Mouse (Mus musculus) brain, adult 2 months (tissue): ENCODE measurements around the gene Gm10337.

Source experiments
- DNase-seq: peaks from one replicate; pipeline ENCODE4 v3.0.0; 2011; ENCODE audit warnings: low read depth, low spot score

The Gm10337 gene

DNA sequence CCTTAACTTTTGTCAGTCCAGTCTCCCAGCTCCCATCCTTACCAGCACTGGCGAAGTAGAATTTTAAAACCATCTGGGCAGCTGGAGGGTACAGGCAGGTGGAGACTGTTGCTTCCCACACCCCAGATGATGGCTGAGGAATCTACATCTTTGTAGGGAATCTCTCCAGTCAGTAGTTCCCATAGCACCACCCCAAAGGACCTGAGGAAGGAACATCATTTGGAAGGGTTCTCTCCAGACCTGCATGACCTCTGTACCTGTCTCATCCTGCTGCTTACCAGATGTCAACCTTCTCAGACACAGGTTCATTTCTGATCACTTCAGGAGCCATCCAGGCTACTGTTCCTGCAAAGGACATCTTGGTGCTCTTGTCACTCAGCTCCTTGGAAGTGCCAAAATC is at the start of gene Gm10337:
Gene Gm10337, plus strand, starts transcription at position 276 of the 400 bp plus-strand sequence.
- DNase-seq: no peak

DNA sequence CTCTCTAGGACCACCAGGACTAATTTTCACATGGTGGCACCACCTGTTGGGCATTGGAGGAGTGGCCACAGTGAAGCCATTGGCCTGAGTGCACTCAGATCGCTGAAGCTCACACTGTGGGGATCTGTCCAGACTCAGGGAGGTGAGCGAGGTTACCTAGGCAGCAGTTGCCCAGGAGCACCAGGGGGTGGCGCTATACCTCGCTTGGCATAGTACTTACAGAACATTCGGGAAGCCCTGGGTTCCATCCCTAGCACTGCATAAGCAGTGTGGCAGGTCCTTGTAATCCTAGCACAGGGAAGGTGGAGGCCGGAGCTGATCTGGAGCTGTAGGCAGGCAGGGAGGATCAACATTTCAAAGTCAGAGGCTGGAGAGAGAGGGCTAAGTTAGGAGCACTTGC is 47.5 kb upstream of the Gm10337 start:
- DNase-seq: no peak

DNA sequence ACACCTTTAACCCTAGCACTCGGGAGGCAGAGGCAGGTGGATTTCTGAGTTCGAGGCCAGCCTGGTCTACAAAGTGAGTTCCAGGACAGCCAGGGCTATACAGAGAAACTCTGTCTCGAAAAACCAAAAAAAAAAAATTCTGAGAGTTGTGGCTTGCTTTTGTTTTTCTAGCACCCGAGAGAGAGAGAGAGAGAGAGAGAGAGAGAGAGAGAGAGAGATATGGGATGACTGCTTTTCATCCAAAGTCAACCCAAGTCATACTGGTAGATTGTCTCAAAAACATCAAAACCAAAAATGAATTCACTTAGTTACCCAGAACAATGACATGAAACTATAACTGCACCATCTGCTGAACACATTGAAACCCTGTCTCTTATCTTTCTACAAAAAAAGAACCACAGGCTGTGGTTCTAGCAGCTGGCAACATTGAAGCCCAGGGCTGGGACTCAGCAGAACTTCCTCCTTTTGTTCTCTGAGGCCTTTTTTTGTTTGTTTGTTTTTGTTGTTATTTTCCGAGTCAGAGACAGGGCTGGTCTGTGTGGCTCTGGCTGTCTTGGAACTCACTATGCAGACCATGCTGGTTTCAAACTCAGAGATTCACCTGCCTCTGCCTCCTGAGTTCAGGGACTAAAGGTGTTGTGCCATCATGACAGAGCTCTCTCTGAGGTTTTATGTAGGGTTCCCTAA is 45.3 kb upstream of the Gm10337 start:
- DNase-seq: no peak

DNA sequence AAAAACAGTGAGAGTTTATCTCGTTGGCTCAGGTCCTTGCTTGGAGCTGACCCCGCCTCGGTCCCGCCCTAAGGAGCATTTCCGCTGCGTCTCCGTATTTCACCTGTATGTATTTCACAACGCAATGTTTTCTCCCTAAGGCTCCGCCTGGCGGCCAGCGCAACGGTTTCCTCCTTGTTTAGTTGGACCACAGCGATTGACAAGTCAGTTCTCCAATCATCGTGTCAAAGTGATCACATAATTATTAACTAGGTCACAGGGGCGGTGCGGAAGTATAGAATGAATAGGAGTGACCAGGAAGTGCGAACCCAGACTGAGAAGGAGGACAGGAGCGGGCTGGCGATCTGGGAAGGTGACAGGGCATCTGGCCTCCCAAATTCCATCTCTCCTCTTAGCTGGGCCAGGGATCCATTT is 44.6 kb upstream of the Gm10337 start, which contains the start of gene Prr13:
Gene Prr13, plus strand, starts transcription at position 125 of the 414 bp plus-strand sequence.
- peak; percentile 99 for DNase-seq

DNA sequence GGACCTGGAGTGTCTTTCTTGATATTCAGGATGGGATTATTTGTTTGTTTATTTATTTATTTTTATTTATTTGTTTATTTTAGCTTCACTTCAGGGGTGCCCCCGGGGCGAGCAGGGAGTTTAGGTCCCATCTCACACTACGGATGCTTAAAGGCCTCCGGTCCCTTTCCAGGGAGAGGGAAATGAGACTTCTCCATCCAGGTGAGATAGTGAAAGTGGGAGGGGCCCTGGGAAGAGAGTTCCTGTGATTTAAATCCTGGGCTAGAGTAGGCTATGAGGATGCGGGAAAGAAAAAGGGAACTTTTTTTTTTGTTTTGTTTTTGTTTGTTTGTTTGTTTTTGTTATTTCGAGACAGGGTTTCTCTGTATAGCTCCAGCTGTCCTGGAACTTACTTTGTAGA is 44.1 kb upstream of the Gm10337 start:
- no peak for DNase-seq

DNA sequence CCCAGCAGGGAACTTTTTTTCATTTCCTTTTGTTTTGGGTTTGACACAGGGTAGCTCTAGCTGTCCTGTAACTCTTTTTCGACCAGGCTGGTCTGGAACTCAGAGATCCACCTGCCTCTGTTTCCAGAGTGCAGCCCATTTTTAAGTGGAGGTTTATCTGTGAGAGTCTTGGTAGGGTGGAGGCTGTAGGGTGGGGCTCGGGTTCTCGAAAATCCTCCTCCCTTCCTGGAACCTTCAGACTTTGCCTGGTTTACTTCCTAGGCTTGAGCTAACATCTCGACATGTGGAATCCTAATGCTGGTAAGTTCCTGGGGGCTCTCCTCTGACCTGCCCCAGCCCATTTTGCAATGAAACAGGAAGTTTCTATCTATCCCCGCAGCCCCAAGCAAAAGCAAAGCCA is 43.7 kb upstream of the Gm10337 start:
- DNase-seq: no peak

DNA sequence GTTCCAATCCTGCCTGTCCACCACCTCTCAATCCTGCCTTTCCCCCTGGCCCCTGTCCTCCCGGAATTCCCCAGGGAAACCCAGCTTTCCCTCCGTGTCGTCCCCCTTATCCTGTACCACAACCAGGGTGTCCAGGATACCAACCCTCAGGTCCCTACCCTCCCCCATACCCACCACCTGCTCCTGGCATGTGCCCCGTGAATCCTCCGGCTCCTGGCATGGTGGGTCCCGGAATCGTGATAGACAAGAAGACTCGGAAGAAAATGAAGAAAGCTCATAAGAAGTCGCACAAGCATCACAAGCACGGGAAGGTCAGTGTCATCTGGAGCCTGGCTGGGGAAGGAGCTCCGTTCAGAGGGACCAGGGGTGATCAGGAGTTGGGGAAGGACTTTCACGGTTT is 43.1 kb upstream of the Gm10337 start:
- no peak for DNase-seq

DNA sequence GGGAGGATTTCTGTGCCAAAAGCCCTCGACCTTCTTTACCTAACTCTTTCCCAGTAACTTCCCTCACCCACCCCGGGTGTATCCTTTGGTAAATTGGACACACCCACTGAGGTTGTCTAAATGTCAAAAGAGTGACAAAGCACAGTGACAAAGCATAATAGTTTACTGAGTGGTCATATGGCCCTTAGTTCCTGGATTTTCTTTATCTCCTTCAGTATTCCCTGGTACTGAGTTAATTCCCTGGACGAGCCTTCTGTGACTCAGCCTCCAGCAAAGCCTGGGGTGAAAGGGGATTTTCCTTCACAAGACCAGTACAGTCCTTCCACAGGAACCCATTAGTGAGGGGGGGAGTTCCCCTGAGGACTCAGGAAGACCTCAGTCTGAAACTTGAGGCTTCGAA is 42.6 kb upstream of the Gm10337 start:
- no peak for DNase-seq

DNA sequence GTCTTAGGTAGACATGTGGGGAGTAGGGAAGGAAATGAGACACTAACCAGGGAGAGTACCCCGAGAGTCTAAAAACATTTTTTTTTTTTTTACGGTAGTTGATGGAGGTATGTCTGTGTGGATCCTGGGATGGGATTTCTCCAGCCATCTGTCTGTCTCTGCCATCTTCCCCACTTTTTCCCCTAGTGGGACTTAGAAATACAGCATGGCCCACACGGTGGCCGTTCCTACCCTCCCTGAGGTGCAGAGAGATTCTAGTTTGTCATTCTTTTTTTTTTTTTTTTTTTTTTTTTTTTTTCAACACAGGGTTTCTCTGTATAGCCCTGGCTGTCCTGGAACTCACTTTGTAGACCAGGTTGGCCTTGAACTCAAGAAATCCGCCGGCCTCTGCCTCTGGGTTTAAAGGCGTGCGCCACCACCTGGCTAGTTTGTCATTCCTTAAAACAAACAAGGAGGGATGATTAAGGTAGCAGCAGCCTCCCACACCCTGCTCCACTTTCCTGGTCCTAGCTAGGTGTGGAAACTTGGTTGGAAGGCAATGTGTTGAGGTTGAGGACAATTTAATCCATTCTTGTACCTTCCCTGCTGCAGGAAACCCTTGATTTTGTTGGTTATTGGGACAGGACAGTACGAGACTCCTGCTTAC is 42.0 kb upstream of the Gm10337 start:
- no peak for DNase-seq

DNA sequence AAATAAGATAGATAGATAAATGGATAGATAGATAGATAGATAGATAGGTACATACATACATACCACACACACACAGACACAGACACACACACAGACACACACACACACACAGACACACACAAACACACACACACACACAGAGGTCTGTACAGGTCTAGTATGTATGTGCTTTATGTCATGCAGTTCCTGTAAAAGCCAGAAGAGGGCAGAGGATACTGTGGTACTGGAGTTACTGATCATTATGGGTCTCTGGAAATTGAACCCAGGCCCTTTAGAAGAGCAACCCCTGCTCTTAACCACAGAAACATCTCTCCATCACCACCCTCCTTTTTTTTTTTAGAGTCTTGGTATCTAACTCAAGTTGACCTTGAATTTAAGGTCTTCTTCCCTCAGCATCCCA is 39.9 kb upstream of the Gm10337 start:
- peak; percentile 22 for DNase-seq

DNA sequence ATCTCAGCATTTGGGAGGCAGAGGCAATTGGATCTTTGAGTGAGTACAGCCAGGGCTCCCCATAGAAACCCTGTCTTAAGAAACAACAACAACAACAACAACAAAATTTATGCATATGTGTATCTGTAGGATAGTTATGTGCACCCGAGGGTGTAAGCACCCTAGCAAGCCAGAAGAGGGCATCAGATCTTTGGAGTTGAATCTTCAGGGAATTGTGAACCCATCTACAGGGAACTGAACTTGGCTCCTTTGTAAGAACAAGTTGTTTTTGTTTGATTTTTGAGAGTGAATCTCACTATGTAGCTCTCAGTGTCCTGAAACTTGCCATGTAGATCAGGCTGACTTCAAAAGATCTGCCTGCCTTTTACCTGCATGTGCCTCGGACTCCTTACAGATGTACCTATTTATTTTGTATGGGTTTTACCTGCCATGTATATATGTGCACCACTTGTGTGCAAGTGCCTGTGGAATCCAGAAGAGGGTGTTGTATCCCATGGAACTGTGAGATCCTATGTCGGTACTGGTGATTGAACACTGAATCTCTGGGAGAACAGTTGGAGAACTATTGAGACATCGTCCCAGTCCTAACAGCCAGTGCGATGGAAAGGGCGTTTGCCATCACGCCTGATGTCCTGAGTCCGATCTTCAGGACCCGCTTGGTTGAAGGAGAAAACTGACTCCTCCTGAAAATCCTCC is 34.7 kb upstream of the Gm10337 start:
- no peak for DNase-seq

DNA sequence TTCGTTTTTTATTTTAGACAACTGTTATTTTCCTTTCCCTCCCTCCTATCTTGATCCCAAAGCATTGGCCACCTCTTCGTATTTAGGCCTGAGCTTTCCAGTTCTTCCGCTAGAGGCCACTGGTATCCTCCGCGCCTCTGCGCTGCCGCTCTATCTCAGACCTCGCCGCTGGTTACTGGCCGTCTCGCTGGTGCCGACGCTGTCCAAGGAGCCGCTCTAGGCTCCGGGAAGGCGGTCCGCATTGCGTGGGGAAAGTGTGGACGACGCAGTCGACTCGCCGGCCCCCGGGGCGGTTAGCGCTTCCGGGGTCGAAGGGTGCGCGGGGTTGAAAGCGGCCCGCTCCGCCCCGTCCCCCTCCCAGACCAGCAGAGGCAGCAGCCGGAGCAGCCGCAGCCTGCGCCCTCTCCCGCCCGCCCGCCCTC is 33.3 kb upstream of the Gm10337 start, which contains the start of gene Pcbp2:
Gene Pcbp2, plus strand, starts transcription at position 357 of the 422 bp plus-strand sequence.
- peak; percentile 99 for DNase-seq

DNA sequence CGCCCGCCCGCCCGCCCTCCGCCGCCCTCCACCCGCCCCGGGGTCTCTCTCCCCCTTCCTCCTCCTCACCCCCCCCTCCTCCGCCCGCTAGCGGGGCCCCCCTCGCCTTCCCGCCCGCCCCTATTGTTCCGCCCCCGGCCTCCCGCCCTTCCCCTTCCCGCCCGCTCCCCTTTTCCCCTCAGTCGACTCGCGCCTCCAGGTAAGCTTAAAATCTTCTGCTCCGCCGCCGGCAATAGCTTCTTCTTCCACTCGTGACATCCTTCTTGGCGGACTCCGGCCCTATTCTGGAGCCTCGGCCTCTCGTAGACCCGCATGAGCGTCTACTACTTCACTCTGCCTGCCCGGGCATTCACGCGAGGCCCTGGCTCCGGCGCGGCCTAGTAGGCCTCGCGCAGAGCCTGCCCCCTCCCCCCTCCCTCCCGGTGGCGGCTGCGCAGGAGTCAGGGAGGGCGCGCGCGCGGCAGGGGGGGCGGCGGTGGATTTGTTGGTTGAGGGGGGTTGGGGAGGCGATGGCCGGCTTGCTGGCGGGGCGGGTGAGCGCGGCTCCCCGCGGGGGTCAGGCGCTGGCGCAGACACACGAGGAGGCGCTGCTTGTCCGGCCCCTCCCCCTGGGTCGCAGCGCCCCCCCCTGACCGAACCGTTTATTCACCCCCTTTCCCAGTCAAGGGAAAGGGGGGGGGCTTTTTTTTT is 32.8 kb upstream of the Gm10337 start:
- peak; percentile 93 for DNase-seq

DNA sequence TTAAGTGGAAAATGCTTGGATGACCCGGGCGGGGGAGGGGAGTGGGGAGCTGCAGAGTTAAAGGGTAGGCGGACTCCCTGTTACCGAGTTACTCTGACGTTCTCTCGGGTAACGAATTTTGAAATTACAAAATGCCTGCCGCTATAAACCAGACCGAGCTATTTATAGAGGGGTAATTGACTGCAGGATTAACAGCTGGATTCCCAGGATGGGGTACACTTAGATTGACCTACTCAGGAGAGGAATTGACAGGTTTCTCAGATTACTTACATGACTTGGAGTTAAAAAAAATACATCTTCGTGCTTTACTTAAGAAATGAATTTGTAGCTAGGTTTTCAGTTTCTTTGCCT is 32.3 kb upstream of the Gm10337 start:
- DNase-seq: no peak

DNA sequence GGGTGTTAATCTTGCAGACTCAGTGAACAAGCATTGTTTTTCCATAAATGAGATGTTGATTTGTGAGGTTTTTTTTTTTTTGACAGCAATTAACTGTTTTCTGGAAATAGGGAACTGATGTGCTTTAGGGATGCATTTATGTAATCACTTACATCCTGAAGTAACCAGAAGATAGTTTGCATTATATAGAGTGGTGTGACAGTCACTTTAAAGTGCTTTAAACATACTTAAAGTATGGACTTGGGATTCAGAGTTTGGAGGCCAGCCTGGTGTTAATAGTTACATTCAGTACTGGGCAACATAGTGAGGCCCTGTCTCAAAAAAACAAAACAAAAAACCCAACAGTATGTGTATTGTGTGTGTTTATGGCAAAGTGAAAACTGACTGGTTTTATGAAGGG is 31.8 kb upstream of the Gm10337 start:
- DNase-seq: no peak

DNA sequence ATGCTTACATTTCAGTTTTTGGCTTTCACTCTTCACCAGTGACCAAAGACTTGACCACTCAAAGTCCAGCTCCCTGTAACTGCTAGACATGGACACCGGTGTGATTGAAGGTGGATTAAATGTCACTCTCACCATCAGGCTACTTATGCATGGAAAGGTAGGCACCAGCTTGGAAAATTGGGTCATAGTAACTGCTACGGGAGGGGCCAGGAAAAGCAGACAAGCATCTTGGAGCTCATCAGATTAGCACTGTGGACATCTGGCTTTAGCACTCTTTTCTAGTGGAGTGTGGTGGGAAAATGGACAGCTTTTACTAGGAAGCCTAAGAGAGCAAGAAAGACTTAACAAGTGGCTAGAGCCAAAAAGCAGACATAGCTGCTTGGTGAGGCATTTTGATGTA is 30.3 kb upstream of the Gm10337 start:
- DNase-seq: peak; percentile 53

DNA sequence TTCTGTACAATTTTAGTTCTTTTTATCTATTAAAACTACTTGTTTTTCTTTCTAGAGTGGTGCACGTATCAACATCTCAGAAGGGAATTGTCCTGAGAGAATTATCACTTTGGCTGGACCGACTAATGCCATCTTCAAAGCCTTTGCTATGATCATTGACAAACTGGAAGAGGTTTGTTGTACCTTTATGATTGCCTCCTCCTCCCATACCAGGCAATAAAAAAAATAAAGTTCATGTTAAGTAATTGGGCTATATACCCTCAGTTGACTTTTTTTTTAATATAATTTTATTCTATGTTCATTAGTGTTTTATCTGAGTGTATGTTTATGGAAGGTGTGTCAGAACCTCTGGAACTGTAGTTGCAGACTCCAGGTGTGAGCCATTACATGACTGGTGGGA is 29.0 kb upstream of the Gm10337 start:
- DNase-seq: no peak

DNA sequence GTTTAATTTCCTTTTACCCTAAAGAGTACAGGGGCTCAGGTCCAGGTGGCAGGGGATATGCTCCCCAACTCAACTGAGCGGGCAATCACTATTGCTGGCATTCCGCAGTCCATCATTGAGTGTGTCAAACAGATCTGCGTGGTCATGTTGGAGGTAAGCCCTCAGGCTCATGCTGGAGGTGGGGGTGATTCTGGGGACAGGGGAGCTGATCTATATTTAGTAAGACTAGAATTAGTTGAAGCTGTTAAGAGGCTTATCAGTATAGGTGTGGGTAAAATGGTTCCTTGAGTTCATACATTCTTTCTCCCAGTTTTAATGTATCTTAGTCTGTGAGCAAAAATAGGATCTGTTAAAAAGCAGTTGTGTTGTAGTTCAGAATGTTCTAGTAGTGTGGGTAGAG is 20.4 kb upstream of the Gm10337 start:
- DNase-seq: no peak

DNA sequence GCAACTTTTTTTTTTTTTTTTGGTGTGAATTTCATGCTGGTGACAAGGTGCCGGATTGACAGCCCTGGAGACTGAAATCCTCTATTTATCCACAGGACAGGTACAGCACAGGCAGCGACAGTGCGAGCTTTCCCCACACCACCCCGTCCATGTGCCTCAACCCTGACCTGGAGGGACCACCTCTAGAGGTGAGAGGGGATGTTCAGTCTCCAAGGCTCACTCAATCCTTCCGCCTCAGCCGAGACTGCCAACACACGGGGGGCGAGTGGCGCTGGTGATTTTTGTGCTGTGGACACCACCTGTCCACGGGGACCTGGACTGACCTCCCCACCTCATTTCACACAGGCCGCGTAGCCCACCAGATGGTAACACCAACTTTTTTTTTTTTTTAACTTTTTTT is 17.7 kb upstream of the Gm10337 start:
- no peak for DNase-seq

DNA sequence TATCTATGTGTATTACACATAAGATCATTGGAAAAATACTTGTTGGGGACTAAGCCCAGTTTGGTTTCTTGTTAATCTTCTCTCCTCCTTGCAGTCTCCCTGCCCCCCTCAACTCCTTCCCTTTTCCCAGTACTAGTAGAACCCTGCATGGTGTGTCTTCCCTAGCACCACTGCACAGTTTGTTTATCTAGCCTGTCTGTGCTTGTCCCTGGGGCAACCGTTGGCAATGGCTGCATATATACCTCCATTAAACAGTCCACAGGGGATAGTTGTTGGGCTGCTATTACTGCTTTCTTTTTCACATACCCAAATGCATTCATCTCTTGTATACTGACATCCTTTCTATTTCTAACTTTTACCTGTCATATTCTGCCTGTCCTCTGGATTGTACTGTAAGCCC is 15.9 kb upstream of the Gm10337 start:
- DNase-seq: no peak

DNA sequence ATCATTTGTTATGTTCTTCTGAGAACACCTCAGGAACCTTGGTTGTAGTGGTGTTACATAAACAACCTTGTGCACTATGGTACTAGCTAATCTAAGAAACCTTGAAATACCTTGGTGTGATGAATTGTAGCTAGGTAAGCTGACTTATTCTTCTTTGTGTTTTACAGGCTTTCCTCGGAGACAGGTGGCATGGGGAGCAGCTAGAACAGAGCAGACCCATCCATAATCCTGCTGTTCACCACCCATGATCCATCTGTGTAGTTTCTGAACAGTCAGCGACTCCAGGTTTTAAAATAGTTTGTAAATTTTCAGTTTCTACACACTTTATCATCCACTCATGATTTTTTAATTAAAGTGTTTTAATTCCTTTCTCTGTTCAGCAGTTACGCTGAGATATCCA is 5.2 kb upstream of the Gm10337 start:
- DNase-seq: peak; percentile 61

DNA sequence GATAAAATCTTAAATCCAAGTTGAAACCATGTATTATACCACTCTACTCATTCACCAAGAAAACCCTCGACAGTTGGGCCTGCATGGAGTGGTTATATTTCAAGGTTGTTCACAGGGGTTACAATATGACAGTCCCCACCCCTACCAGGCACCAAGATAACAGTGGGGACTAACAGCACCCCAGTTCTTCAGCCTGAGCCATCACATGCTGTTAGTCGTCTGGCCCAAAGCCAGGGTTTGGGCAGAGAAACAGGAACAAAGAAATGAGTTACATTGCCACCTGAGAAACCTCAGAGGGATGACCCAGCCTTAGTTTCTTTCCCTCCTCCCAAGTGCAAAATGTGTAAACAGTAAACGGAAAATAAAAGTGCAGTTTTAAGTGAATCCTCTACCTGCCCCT is 4.2 kb upstream of the Gm10337 start:
- peak; percentile 47 for DNase-seq
